16 mouse cellular contexts compared by ENCODE assay signal in the genomic region with DNA sequence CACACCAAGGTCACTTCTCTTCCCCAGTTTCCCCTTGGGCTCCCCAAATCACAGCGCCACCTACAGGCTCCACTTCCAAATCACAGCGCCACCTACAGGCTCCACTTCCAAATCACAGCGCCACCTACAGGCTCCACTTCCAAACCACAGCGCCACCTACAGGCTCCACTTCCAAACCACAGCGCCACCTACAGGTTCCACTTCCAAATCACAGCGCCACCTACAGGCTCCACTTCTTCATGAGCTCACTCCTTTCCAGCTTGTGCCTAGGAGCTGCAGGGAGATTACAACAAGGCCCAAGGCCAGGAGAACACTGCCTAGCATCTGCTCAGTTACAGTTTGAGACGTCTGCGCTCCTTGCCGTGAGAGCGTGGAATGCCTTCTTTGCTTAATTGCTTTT. TPM values are rescaled to one million over a fixed set of nuclear protein-coding genes. Genes with fewer than 3 reads are reported as not detected.
A peak's percentile ranks its signal among the peaks of the same experiment; 100 is the strongest.
DNase-seq lines count a peak whose midpoint lies in the region; ATAC-seq and TF ChIP-seq lines count a peak whose summit lies in the region.
"Not testable (repeated sequence)": the region's sequence is repeated elsewhere in the genome, so short reads cannot be mapped to it uniquely, and the experiment has no call there.
"Had no signal": no experiment of that assay in that cellular context is flagged by ENCODE, and none has a peak within 500 bp of the region (broad histone marks: within the 10 kb centered on the region; RNA-seq: fewer than 3 reads in every experiment).

No protein-coding gene starts in this region.

- TF ChIP-seq POLR2A in thymus, adult 2 months (IDR thresholded peaks at IDR 0.05; ENCODE audit: control insufficient read depth, extremely low read depth, insufficient read depth, low read length, poor library complexity): not testable (repeated sequence)

- 93% methylated on average over 10 of the region's 10 CpGs for WGBS in thymus, adult 2 months

- not testable (repeated sequence) for H3K4me3 ChIP-seq in thymus, adult 2 months (ENCODE audit: control insufficient read depth, insufficient read depth, low read length)

- not testable (repeated sequence) for H3K27ac ChIP-seq in thymus, adult 2 months (ENCODE audit: control insufficient read depth, insufficient read depth, low read length)

- DNase-seq in CD8-positive naive resting alpha-beta T cell, adult 2 months (ENCODE audit: low read depth in 2 of 2, low spot score in 2 of 2): peak; percentile 51 to 54
- peak; percentile 48 for DNase-seq in adipocyte (ENCODE audit: low spot score)
- DNase-seq in layer of hippocampus, postnatal 10 days (ENCODE audit: low spot score in 2 of 2): peak; percentile 49 to 62
- peak; percentile 45 for DNase-seq in right cerebral cortex, postnatal 4 days
- not testable (repeated sequence) for DNase-seq in thymus, adult 2 months

- peak; percentile 54 for ATAC-seq in erythroblast, adult 5-6 weeks (replicated peaks; ENCODE audit: low FRiP score, poor library complexity, severe bottlenecking)
- ATAC-seq in hematopoietic stem cell, adult 5-6 weeks (replicated peaks in 1 of 2; ENCODE audit: insufficient read depth in 1 of 2, low FRiP score in 2 of 2, low TSS enrichment in 1 of 2, low read depth in 1 of 2, poor library complexity in 2 of 2, severe bottlenecking in 2 of 2): peak; percentile 27 to 52; a peak in 1 of 4 replicates
- ATAC-seq in megakaryocyte, adult 5-6 weeks (ENCODE audit: poor library complexity, severe bottlenecking): peak; percentile 91

- H3K27me3 ChIP-seq in thymus, adult 2 months (ENCODE audit: control insufficient read depth, insufficient read depth, low read length): not testable (repeated sequence)

- H3K36me3 ChIP-seq in thymus, adult 2 months (ENCODE audit: control insufficient read depth, insufficient read depth, low read length): not testable (repeated sequence)

- not testable (repeated sequence) for H3K4me1 ChIP-seq in thymus, adult 2 months (replicated peaks; ENCODE audit: control insufficient read depth, insufficient read depth, low read length)

- TF ChIP-seq CTCF in thymus, adult 2 months (IDR thresholded peaks at IDR 0.05; ENCODE audit: borderline replicate concordance, control insufficient read depth, extremely low read depth, insufficient read depth, low read length, poor library complexity): peak; percentile 85

RNA-seq across cellular contexts. Expression of a gene that starts 22.0 kb away (rescaled TPM):
- not detected in 2 replicates for total RNA-seq in erythroblast, adult 5-6 weeks (2015; ENCODE audit: low replicate concordance)
- total RNA-seq in erythroblast, adult 5-6 weeks (2017; ENCODE audit: low replicate concordance): not detected in 2 replicates
- total RNA-seq in hematopoietic stem cell, adult 5-6 weeks (2017): not detected in 2 replicates
- total RNA-seq in layer of hippocampus, postnatal 10 days (2021): not detected
- total RNA-seq in megakaryocyte, adult 5-6 weeks (2015): 0.11 TPM in 1 of 2 replicates, not detected in the other
- total RNA-seq in megakaryocyte, adult 5-6 weeks (2017): not detected in 2 replicates
- 0.12 TPM in 1 of 2 replicates, not detected in the other for polyA plus RNA-seq in thymus, adult 2 months (2012; rRNA removed)
- total RNA-seq: G1E; layer of hippocampus, adult 8-10 months; left cerebral cortex, postnatal 10 days had no signal
- polyA plus RNA-seq: frontal cortex, adult 2 months; G1E had no signal

RNA-seq across cellular contexts. Expression of a gene that starts 55.5 kb away (rescaled TPM):
- not detected in 2 replicates for total RNA-seq in erythroblast, adult 5-6 weeks (2015; ENCODE audit: low replicate concordance)
- total RNA-seq in erythroblast, adult 5-6 weeks (2017; ENCODE audit: low replicate concordance): not detected in 2 replicates
- not detected in 2 replicates for total RNA-seq in hematopoietic stem cell, adult 5-6 weeks (2017)
- total RNA-seq in layer of hippocampus, postnatal 10 days (2021): not detected
- not detected in 2 replicates for total RNA-seq in megakaryocyte, adult 5-6 weeks (2015)
- not detected in 2 replicates for total RNA-seq in megakaryocyte, adult 5-6 weeks (2017)
- 14.5 and 25.6 TPM in 2 replicates for polyA plus RNA-seq in thymus, adult 2 months (2012; rRNA removed)
- total RNA-seq: left cerebral cortex, postnatal 10 days had no signal
- polyA plus RNA-seq: embryonic facial prominence, embryonic 10.5 days; G1E; hindbrain, embryonic 15.5 days; midbrain, embryonic 13.5 days; neural tube, embryonic 12.5 days had no signal

Comparison
In these comparisons a context has a peak if more than half of its experiments do, and no peak if none do; other contexts are left out.
1. ATAC-seq: peak in every context shown above with its lines; median percentile 91 in megakaryocyte, adult 5-6 weeks; 54 in erythroblast, adult 5-6 weeks; 40 in hematopoietic stem cell, adult 5-6 weeks.